Mouse (Mus musculus) forelimb bud, embryonic 11.5 days (tissue): ENCODE data around the gene Klri1.
"Not testable (repeated sequence)": the region's sequence is repeated elsewhere in the genome, so short reads cannot be mapped to it uniquely, and the experiment has no call there.

Source experiments
- DNase-seq: peaks from one replicate; pipeline ENCODE4 v3.0.0-alpha.2; 2012; ENCODE audit warnings: low read depth, low spot score

The Klri1 gene

DNA sequence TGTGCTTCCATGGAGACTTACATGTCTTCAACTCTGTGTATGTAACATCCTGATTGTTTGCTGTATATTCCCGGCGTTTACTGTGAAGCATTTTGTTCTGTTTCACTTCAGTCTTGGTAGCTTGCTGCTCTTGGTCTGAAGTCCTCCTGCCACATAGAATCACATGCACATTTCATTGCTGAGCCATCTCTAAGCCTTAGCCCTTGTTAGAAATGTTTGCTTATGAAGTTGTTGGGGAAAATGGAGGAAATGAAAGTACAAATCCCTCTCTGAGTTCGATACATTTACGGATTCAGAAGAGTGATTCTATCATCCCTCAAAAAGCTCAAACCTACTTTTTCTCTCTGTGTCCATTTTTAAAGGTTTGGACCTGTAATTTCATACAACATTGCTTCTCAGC is at the start of gene Klri1:
Klri1 (minus strand) TSS at position 101 of the 400 bp plus-strand sequence.
- DNase-seq: no peak

DNA sequence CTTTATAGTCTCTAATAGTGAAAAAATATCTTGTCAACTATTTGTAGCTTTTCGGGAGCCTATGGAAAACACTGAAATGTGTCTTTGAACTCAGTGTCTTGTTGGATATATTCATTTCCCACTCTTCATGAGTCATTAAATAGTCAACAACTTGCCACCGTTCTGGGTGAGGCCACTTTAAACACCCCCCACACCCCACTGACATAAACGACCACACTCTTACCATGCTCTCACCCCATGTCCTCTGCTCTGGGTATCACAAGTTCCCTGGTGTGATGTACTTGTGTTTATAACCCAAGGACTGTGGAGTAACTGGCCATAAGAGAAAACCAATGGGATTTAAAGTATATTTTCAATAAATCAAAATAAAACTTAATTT is 30.7 kb upstream of the Klri1 start:
- no peak for DNase-seq

DNA sequence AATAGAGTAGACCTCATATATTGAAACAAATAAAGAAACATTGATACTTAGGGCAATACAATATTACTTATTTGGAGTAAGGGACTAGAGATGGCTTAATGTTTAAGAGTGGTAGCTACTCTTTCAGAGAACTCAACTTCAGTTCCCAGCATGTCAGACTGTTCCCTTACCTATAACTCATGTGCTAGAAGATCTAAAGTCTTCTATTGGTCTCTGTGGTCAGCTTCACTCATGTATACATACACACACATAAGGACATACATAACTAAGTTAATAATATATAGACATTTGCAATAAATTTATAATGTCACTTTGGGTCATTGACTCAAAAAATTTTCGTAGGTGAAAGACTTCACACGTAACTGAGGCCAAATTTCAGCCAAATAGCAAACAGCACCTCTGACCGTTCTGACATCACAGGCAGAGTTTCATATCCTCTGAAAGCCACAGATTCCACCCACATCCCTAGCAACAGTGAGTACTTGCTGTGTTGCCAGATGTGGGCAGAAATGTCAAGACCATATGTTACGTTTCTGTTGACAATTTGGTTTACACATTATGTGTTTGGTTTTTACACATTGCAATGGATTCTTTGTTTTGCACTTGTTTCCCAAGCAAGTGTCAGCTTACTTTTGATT is 30.2 kb upstream of the Klri1 start:
- no peak for DNase-seq

DNA sequence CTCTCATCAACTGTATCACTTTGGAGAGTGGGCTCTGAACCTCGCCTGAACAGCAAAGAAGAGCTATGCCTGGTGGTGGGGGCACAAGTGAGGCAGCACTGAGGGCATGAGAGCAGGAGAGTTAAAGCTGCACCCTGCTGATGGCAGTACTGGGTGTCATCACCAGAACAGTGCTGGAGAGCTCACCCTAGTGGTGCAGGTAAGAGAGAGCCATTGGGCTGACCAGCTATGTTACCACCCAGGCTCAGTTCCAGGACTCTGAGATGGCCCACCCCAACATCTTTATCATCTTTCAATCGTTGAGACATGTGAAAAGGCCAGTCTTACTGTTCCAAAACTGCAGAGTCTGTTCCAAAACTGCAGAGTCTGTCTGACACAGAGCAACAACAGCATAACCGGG is 29.2 kb upstream of the Klri1 start:
- DNase-seq: no peak

DNA sequence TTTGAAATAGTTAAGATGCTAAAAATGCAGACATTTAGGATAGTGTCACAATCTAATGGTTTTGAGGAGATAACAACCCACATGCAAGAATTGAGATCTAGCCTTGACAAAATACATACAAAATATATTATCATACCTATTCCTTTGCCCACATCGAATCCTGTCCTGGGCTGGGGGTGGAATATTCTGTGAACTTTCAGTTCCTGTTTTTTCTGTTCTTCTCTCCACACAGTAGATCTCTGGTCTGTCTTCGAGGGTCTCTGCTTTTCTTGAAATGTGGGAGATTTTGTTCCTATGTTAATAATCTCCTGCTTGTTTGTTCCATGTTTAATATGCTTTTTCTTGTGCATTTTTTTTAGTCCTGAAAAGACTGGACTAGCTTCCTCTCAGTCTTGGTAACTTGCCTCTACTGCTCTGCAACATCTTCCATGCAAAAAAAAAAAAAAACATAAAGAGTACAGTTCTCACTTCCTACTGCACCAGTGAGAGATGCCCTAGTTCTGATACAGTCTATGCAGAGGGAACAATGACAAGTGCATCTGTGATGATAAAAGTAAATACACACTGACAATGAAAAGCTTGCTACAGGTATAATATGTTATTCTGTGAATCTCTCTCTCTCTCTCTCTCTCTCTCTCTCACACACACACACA is 23.3 kb upstream of the Klri1 start, which contains the start of gene Klri2:
Klri2 (minus strand) TSS at position 416 of the 653 bp plus-strand sequence.
- DNase-seq: no peak

DNA sequence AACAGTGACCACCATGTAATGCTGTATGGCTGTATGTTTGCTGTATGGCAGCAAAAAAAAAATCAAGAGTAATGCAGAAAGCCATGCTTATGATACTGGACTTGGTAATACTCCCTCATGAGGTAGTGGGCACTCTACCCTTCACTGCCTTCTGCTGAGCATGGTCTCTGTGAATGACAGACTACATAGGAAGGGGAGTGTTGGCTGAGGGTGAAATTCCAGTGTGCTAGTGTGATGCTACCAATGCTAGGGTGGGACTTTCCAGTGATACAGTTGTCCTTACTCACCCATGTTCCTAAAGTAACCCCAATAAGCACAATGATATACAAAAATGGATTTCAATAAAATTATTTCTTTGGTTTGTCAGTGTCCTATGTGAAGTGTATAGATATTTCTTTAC is 19.5 kb upstream of the Klri1 start:
- DNase-seq: no peak

DNA sequence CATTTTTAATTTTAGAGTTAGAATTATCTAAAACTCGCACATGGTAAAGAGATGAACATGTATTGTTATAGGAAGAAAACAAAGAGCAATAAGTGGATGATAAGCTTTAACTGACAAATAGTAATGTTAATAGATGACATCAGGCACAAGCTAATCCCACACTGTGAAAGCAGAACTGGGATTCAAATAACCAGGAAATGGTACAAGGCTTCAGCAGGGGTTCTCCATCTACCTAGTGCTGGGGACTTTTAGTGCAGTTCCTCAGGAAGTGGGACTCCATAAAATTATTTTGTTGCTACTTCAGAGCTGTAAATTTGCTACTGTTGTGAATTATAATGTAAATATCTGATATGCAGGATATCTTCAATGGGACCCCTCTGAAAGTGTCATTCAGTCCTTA is 10.3 kb upstream of the Klri1 start:
- DNase-seq: no peak

DNA sequence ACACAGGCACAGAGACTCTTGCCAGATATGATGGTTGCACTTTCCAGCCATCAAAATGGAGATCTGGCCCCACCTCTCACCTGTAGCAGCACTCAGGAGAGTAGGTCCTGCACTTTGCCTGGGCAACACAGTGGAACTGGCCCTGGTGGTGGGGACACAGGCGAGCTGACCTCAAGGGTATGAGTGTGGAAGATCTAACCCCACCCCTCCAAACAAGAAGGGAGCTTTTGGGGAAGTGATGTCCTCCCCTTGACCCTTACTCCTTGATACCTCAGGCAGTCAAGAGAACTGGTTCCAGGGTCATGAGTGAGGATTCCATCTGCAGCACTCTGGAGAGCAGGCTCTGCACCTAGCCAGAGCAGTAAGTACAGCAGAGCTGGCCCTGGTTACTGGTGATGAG is 4.5 kb upstream of the Klri1 start:
- no peak for DNase-seq

DNA sequence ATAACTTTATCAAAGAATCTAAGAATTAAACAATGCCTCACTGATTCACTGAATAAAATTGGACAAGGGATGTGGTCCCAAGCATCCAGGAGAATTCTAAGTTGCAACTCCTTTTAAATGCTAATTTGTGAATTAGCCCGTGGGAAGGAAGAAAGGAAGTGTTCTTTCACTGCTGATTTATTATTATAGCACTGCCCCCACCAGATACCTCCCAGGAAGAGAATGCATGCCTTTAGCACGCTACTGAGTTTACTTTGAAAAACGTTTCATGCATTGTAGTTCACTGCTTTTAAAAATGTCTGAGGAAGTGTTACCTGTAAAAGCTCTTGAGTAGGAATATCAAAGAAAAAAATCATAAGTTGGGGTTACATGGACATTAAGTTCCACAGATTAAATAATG is 3.6 kb upstream of the Klri1 start:
- DNase-seq: no peak

DNA sequence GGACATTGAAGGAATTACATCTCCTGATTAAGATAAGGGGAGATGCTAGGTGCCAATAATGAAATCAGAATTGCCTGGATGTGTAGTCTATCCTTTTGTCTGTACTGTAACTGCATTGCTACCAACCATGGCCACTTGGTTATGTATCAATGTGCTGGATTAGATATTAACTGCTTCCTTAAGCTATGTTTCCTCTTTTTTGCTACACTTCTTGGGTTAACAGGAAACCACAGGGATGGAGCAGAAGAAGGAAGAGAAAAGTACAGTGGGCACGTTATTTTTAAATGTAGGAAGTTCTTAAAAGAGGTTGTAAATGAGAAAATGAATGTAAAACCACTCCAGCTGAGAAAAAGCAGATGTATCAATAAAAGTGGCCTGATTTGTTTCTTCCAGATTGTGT is 3.4 kb downstream of the Klri1 start:
- no peak for DNase-seq

DNA sequence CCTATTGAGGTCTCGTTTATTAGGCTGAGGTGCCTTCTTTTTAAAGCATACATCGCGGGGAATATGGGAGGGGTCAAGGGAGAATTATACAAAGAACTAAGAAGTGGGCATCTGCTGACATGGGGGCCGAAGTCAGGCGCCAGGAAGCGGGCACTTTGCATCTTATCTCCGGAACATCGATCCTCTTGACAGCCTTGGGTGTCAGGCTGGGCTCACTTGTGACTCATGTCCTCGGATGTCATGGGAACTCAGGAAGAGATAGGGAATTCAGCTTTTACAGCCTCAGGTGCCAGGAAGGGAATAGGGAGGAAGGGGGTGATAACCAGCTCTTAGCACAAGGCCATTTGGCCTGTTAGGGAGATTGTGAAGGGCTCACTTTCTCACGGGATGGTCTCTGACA is 25.5 kb downstream of the Klri1 start:
- not testable (repeated sequence) for DNase-seq

DNA sequence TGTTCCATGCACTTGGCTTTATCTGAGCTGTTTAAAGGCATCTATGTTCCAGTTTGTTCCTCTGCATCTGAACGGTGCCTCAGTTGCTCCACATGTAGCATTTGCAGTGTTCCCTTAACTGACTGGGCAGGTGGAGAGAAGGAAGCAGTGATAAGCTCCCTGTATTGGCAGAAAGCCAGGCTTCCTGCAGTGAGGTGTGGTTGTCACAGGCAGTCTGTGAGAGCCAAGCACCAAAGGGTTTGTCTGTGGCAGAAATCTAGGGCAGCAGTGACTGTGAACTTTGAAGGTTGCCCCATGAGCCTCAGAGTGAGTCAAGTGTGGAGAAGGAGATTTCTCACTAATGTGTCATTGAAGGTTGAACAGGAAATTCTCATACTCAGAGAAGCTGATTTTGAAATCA is 36.6 kb downstream of the Klri1 start:
- DNase-seq: no peak

DNA sequence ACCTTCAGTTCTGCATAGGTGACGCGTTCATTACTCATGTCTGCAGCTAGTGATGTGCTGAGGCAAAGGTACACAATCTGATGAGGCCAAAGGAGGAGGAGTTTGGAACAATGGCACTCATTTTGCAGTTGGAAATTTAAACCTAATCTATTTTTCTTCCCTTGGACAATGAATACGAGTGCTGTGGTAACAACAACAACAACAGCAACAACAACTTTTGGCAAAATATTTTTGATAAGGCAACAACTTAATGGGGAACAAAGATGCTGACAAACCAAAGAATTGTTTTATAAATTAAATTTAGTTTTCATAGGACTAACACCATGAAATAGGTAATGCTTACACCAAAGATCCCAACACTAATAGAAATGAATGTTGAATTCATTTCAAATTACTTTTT is 38.1 kb downstream of the Klri1 start, which contains the start of gene Klrc1:
Klrc1 (minus strand) TSS at position 101 of the 400 bp plus-strand sequence.
- no peak for DNase-seq

DNA sequence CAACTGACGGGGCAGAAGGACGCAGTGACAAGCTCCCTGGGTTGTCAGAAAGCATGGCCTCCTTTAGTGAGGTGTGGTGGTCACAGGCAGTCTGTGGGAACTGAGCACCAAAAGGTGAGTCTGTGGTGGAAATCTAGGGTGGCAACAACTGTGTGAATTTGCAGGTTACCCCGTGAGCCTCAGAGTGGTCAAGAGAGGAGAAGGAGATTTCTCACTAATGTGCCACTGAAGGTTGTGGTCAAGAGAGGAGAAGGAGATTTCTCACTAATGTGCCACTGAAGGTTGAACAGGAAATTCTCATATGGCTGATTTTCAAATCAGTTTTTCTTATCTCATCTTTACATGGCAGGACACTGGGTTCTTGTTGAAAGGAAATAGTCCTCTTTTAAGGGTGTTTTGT is 55.6 kb downstream of the Klri1 start:
- not testable (repeated sequence) for DNase-seq

DNA sequence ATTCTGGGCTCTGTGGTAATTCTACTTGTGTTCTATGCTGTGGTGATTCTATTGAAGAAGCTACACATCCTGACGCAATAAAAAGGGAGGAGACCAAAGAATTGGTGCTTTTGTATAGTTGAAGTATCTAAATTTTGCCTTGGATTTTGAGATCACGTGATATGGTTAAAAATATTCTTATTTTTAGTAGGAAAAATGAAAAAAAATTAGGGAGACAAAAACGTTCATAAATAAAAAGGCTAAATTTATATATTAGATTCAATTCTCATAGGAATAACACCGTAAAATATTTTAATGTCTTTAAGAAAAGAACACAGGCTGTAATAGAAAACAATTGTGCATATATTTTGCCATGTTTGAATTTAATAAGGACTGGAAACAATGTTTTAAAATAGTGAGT is 56.3 kb downstream of the Klri1 start, which contains the start of gene Klrc2:
Klrc2 (minus strand) TSS at position 101 of the 400 bp plus-strand sequence.
- not testable (repeated sequence) for DNase-seq
